Mouse (Mus musculus) megakaryocyte, embryonic 14.5 days (primary cell): ENCODE data around the gene Rph3al.

ENCODE experiments used
- FLI1 ChIP-seq: IDR thresholded peaks from 2 replicates; pipeline ENCODE4 v1.6.1; 2012; ENCODE audit warnings: low read length, inconsistent platforms, mixed read lengths
- GATA1 ChIP-seq: IDR thresholded peaks from 3 replicates; pipeline ENCODE4 v1.6.1; 2012; ENCODE audit warnings: mixed read lengths, low read length, inconsistent platforms, borderline replicate concordance

DNA sequence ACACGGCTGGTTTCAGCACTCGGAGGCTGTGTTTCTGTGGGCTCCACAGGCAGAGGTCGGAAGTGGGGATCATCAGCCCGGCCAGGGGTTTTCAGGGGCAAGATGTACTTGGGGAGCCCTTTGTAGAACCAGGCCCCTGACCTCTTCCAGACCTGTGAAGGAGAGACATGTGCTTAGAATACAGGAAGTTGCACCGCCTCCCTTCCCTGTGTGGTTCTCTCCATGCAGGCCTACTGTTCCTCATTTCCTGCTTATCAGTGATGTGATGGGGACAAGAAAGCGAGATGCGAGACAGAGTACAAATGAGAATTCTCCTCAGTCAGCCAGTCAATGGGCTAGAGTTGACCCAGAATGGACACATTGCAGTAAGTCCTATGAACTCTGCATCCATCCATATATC is 83.9 kb downstream of the Rph3al start:
- TF ChIP-seq GATA1 (no peak), FLI1 (no peak)
